Mouse (Mus musculus) olfactory bulb, adult 2 months (tissue): ENCODE results near the gene Cdh26.

Source experiments
- CTCF ChIP-seq: fragments of 200-500 bp; IDR thresholded peaks from 2 replicates; pipeline ENCODE4 v1.5.1; 2012; ENCODE audit warnings: low read depth, mild to moderate bottlenecking, low read length, moderate library complexity; ENCODE audit not compliant: insufficient read depth
- POLR2A ChIP-seq: fragments of 200-500 bp; IDR thresholded peaks from 2 replicates; pipeline ENCODE4 v1.6.1; 2012; ENCODE audit warnings: mild to moderate bottlenecking, low read depth, low read length, moderate library complexity; ENCODE audit not compliant: insufficient read depth

DNA sequence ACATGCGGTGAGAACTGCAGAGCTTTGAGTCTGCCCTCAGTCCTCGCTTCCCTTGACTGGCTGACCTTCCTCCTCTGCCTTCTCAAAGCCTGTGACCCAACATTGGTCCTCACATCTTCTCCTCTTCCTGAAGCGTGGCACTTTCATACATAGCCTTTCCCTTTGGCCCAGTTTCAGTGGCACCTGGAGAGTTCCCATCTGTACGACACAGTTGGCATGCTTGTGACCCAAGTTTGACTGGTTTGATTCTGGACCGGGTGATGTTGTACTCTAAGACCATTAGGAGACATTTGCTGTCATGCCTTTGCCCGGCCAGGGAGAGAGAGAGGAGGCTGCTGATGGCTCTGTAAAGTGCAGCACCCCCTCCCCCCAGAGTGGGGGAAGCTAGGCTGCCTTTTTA, 96.4 kb downstream of the Cdh26 start:
- no peak for TF ChIP-seq CTCF
- no peak for TF ChIP-seq POLR2A
